Mouse (Mus musculus): Measurements from ENCODE around the gene Pigm. TPM values are rescaled to one million over a fixed set of nuclear protein-coding genes. Genes with fewer than 3 reads are reported as not detected.

Pigm gene
- 4.4 TPM for polyA plus RNA-seq (2014; fragmentation: Illumina TruSeq; extraction: RNeasy Lipid Tissue Mini Kit (QIAGEN cat#74804); ENCODE audit: insufficient read depth, low read depth, low replicate concordance)

GRCm38 (mm10) chr1:172376198-172376667, at the start of gene Pigm:
Gene Pigm, plus strand, starts transcription at chr1:172376546.

DNA sequence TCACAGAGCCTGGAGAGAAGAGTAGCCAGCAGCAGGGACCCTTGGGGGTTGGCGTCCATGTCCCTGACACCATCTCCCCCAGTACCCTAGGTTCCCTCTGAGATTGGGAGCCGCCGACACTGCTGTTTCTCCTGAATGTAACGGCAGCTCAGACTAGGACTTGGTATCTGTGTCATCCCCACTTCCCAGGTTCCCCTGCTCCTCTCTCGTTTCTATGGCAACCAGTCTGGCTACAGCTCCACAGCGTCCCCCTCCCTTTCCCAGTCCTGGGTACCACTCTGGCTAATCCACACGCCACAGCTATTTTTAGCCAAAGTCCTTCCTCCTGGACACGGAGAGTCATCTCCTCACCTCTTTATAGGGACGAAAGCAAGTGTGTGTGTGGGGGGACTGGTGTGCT, 47.2 kb upstream of the Pigm start, which contains the start of gene Kcnj9:
Kcnj9 (minus strand) TSS at position 188 of the 400 bp plus-strand sequence.

DNA sequence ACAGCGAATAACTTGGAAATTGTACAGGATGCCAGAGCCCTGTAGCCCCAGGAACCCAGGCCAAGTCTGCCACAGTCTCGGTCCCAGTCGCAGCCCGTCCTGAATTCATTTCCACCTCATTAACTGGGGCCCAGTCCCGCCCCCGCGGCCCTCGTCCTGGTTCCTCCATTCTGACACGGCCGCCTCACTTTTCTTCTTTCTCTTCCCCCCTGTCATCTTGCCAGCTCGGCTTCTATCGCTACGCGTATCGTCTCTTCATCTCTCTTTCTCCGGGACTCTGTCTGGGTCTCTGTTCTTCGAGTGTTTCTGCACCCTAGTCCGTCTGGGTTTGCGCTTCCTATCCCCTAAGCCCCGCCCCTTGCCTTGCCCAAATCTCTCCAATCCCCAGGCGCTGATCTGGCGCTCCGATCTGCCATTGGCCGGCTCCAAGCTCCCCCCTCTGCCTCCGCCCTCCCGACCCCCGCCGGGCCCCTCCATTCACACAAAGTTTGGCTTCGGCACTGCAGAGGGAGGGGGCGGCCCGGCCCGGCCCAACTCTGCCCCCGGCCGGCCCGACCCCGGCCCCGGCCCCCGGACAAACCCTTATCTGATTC, 35.5 kb upstream of the Pigm start, which contains the start of gene Kcnj10:
Kcnj10 (plus strand) TSS at position 482 of the 593 bp plus-strand sequence.

Other genes starting within 250 kb of the Pigm start
- 51.8 TPM for gene Pex19, start 249.8 kb upstream of the Pigm start, polyA plus RNA-seq (2014; fragmentation: Illumina TruSeq; extraction: RNeasy Lipid Tissue Mini Kit (QIAGEN cat#74804); ENCODE audit: insufficient read depth, low read depth, low replicate concordance)
- gene Dcaf8, start 228.5 kb upstream of the Pigm start, polyA plus RNA-seq (2014; fragmentation: Illumina TruSeq; extraction: RNeasy Lipid Tissue Mini Kit (QIAGEN cat#74804); ENCODE audit: insufficient read depth, low read depth, low replicate concordance) = 44.6 TPM
- gene Pea15a, start 169.7 kb upstream of the Pigm start, polyA plus RNA-seq (2014; fragmentation: Illumina TruSeq; extraction: RNeasy Lipid Tissue Mini Kit (QIAGEN cat#74804); ENCODE audit: insufficient read depth, low read depth, low replicate concordance) = 148 TPM
- gene Casq1, start 156.7 kb upstream of the Pigm start, polyA plus RNA-seq (2014; fragmentation: Illumina TruSeq; extraction: RNeasy Lipid Tissue Mini Kit (QIAGEN cat#74804); ENCODE audit: insufficient read depth, low read depth, low replicate concordance) = 2.0 TPM
- gene Atp1a4, start 118.1 kb upstream of the Pigm start, polyA plus RNA-seq (2014; fragmentation: Illumina TruSeq; extraction: RNeasy Lipid Tissue Mini Kit (QIAGEN cat#74804); ENCODE audit: insufficient read depth, low read depth, low replicate concordance) = not detected
- 20.4 TPM for gene Igsf8, start 114.9 kb upstream of the Pigm start, polyA plus RNA-seq (2014; fragmentation: Illumina TruSeq; extraction: RNeasy Lipid Tissue Mini Kit (QIAGEN cat#74804); ENCODE audit: insufficient read depth, low read depth, low replicate concordance)
- gene Atp1a2, start 78.5 kb upstream of the Pigm start, polyA plus RNA-seq (2014; fragmentation: Illumina TruSeq; extraction: RNeasy Lipid Tissue Mini Kit (QIAGEN cat#74804); ENCODE audit: insufficient read depth, low read depth, low replicate concordance) = 34.3 TPM
- not detected for gene Kcnj9, start 47.2 kb upstream of the Pigm start, polyA plus RNA-seq (2014; fragmentation: Illumina TruSeq; extraction: RNeasy Lipid Tissue Mini Kit (QIAGEN cat#74804); ENCODE audit: insufficient read depth, low read depth, low replicate concordance)
- gene Kcnj10, start 35.3 kb upstream of the Pigm start, polyA plus RNA-seq (2014; fragmentation: Illumina TruSeq; extraction: RNeasy Lipid Tissue Mini Kit (QIAGEN cat#74804); ENCODE audit: insufficient read depth, low read depth, low replicate concordance) = 0.08 TPM
- gene Slamf9, start 98.8 kb downstream of the Pigm start, polyA plus RNA-seq (2014; fragmentation: Illumina TruSeq; extraction: RNeasy Lipid Tissue Mini Kit (QIAGEN cat#74804); ENCODE audit: insufficient read depth, low read depth, low replicate concordance) = 16.0 TPM
- 2.1 TPM for gene Igsf9, start 105.2 kb downstream of the Pigm start, polyA plus RNA-seq (2014; fragmentation: Illumina TruSeq; extraction: RNeasy Lipid Tissue Mini Kit (QIAGEN cat#74804); ENCODE audit: insufficient read depth, low read depth, low replicate concordance)
- 544 TPM for gene Tagln2, start 123.5 kb downstream of the Pigm start, polyA plus RNA-seq (2014; fragmentation: Illumina TruSeq; extraction: RNeasy Lipid Tissue Mini Kit (QIAGEN cat#74804); ENCODE audit: insufficient read depth, low read depth, low replicate concordance)
- gene Cfap45, start 144.3 kb downstream of the Pigm start, polyA plus RNA-seq (2014; fragmentation: Illumina TruSeq; extraction: RNeasy Lipid Tissue Mini Kit (QIAGEN cat#74804); ENCODE audit: insufficient read depth, low read depth, low replicate concordance) = 9.2 TPM
- 0.12 TPM for gene Vsig8, start 179.4 kb downstream of the Pigm start, polyA plus RNA-seq (2014; fragmentation: Illumina TruSeq; extraction: RNeasy Lipid Tissue Mini Kit (QIAGEN cat#74804); ENCODE audit: insufficient read depth, low read depth, low replicate concordance)
- gene Slamf8, start 214.0 kb downstream of the Pigm start, polyA plus RNA-seq (2014; fragmentation: Illumina TruSeq; extraction: RNeasy Lipid Tissue Mini Kit (QIAGEN cat#74804); ENCODE audit: insufficient read depth, low read depth, low replicate concordance) = 2.3 TPM
- gene Fcrl6, start 226.0 kb downstream of the Pigm start, polyA plus RNA-seq (2014; fragmentation: Illumina TruSeq; extraction: RNeasy Lipid Tissue Mini Kit (QIAGEN cat#74804); ENCODE audit: insufficient read depth, low read depth, low replicate concordance) = not detected